Mouse (Mus musculus): ENCODE data around the gene Zgpat. TPM values are rescaled to one million over a fixed set of nuclear protein-coding genes. Genes with fewer than 3 reads are reported as not detected.

Zgpat gene
- 54.6 and 58.5 TPM in 2 replicates for polyA plus RNA-seq (2015; fragmentation: Nextera tagmentation; extraction: Ambion mirVana)

- ATAC-seq, result peak; percentile 95
- Histone ChIP-seq H3K4me2 (peak within 1 kb of the TSS; percentile 98), H3K27me3 (no peaks in the 10 kb centered on the region), H3K9me3 (replicated peaks) (no peaks in the 10 kb centered on the region), H3K27ac (peak within 1 kb of the TSS; percentile 85), H3K4me3 (peak within 1 kb of the TSS; percentile 81), H3K36me3 (ENCODE audit: poor library complexity, severe bottlenecking) (peaks cover 49% of the 10 kb centered on the region), H3K9ac (peak within 1 kb of the TSS; percentile 92), H3K4me1 (peaks cover 44% of the 10 kb centered on the region)
- under 1% methylated on average over 70 of the region's 71 CpGs for WGBS
Measured at GRCm38 (mm10) chr2:181364860-181365596, at the start of gene Zgpat, which contains the start of gene Arfrp1. Gene Zgpat (plus strand): TSS chr2:181364928. Gene Arfrp1 (minus strand): TSS chr2:181365404.

GRCm38 (mm10) chr2:181319248-181320102 lies 45.3 kb upstream of the Zgpat start, which contains the start of gene Rtel1:
Gene Rtel1 (plus strand): TSS chr2:181319739.
- H3K27ac ChIP-seq, result no peak within 1 kb of the TSS; the same call in 1 of the 2 replicates
- H3K4me1 ChIP-seq, result peaks cover 21% of the 10 kb centered on the region
- peak within 1 kb of the TSS; percentile 64 for H3K4me3 ChIP-seq
- 6% methylated on average over 40 of the region's 40 CpGs for WGBS
- H3K36me3 ChIP-seq (ENCODE audit: poor library complexity, severe bottlenecking), result peaks cover 24% of the 10 kb centered on the region
- peak within 1 kb of the TSS; percentile 67 for H3K9ac ChIP-seq
- peak within 1 kb of the TSS; percentile 79 for H3K4me2 ChIP-seq
- no peaks in the 10 kb centered on the region for H3K9me3 ChIP-seq (replicated peaks)
- peaks cover 3% of the 10 kb centered on the region; the same call in 1 of the 2 replicates for H3K27me3 ChIP-seq
- peak; percentile 92 for ATAC-seq

GRCm38 (mm10) chr2:181320103-181320499 lies 44.6 kb upstream of the Zgpat start:
- Histone ChIP-seq H3K27me3 (peaks cover 3% of the 10 kb centered on the region; the same call in 1 of the 2 replicates), H3K4me3 (peak overlapping the region; percentile 64), H3K27ac (no peak overlapping the region), H3K4me2 (peak overlapping the region; percentile 79), H3K9me3 (replicated peaks) (no peaks in the 10 kb centered on the region), H3K36me3 (ENCODE audit: poor library complexity, severe bottlenecking) (peaks cover 30% of the 10 kb centered on the region), H3K4me1 (peaks cover 16% of the 10 kb centered on the region), H3K9ac (peak overlapping the region; percentile 67)
- peak; percentile 8; the same call in 1 of the 2 replicates for ATAC-seq
- 17% methylated on average over 7 of the region's 7 CpGs for WGBS

- no peak for ATAC-seq
- 69% methylated on average over 5 of the region's 5 CpGs for WGBS
- H3K27ac ChIP-seq, result no peak overlapping the region
Measured at GRCm38 (mm10) chr2:181322136-181322535, 42.6 kb upstream of the Zgpat start.

GRCm38 (mm10) chr2:181326098-181326497 lies 38.6 kb upstream of the Zgpat start:
- Histone ChIP-seq H3K27ac (no peak overlapping the region), H3K4me2 (no peak overlapping the region), H3K36me3 (ENCODE audit: poor library complexity, severe bottlenecking) (peaks cover 87% of the 10 kb centered on the region), H3K27me3 (no peaks in the 10 kb centered on the region), H3K4me3 (no peak overlapping the region), H3K9ac (no peak overlapping the region), H3K9me3 (replicated peaks) (no peaks in the 10 kb centered on the region), H3K4me1 (0 out of 2 replicates have a peak, but pooled peaks cover under 1% of the 10 kb centered on the region)
- no peak for ATAC-seq
- 96% methylated on average over 2 of the region's 2 CpGs for WGBS

More at GRCm38 (mm10) chr2:181322136-181322535, 42.6 kb upstream of the Zgpat start:
- no peak overlapping the region for H3K4me2 ChIP-seq
- peaks cover 48% of the 10 kb centered on the region for H3K36me3 ChIP-seq (ENCODE audit: poor library complexity, severe bottlenecking)
- H3K4me3 ChIP-seq, result no peak overlapping the region
- peaks cover 2% of the 10 kb centered on the region; the same call in 1 of the 2 replicates for H3K27me3 ChIP-seq
- no peak overlapping the region for H3K9ac ChIP-seq
- no peaks in the 10 kb centered on the region for H3K9me3 ChIP-seq (replicated peaks)
- peaks cover 16% of the 10 kb centered on the region for H3K4me1 ChIP-seq

GRCm38 (mm10) chr2:181332542-181332941 lies 32.2 kb upstream of the Zgpat start:
- Histone ChIP-seq H3K9ac (no peak overlapping the region), H3K4me3 (no peak overlapping the region), H3K36me3 (ENCODE audit: poor library complexity, severe bottlenecking) (peaks cover 83% of the 10 kb centered on the region), H3K9me3 (replicated peaks) (no peaks in the 10 kb centered on the region), H3K4me1 (no peaks in the 10 kb centered on the region), H3K27me3 (no peaks in the 10 kb centered on the region), H3K27ac (no peak overlapping the region), H3K4me2 (no peak overlapping the region)
- no peak for ATAC-seq

- H3K4me2 ChIP-seq, result no peak overlapping the region
- no peak overlapping the region for H3K27ac ChIP-seq
- H3K36me3 ChIP-seq (ENCODE audit: poor library complexity, severe bottlenecking), result peaks cover 82% of the 10 kb centered on the region
- no peak overlapping the region for H3K4me3 ChIP-seq
- H3K9me3 ChIP-seq (replicated peaks), result no peaks in the 10 kb centered on the region
- H3K27me3 ChIP-seq, result no peaks in the 10 kb centered on the region
- no peaks in the 10 kb centered on the region for H3K4me1 ChIP-seq
- 56% methylated on average over 3 of the region's 3 CpGs for WGBS
- peak; percentile 70; the same call in 1 of the 2 replicates for ATAC-seq
- no peak overlapping the region for H3K9ac ChIP-seq
Measured at GRCm38 (mm10) chr2:181334023-181334422, 30.7 kb upstream of the Zgpat start.

GRCm38 (mm10) chr2:181340426-181340825 lies 24.3 kb upstream of the Zgpat start:
- no peak overlapping the region for H3K4me3 ChIP-seq
- H3K4me2 ChIP-seq, result no peak overlapping the region
- H3K27ac ChIP-seq, result no peak overlapping the region
- no peaks in the 10 kb centered on the region for H3K4me1 ChIP-seq
- 79% methylated on average over 4 of the region's 4 CpGs for WGBS
- ATAC-seq, result no peak
- H3K9ac ChIP-seq, result no peak overlapping the region
- no peaks in the 10 kb centered on the region for H3K9me3 ChIP-seq (replicated peaks)
- no peaks in the 10 kb centered on the region for H3K27me3 ChIP-seq
- H3K36me3 ChIP-seq (ENCODE audit: poor library complexity, severe bottlenecking), result peaks cover 85% of the 10 kb centered on the region

GRCm38 (mm10) chr2:181342766-181343165 lies 22.0 kb upstream of the Zgpat start:
- ATAC-seq, result no peak
- H3K4me3 ChIP-seq, result no peak overlapping the region
- no peaks in the 10 kb centered on the region for H3K4me1 ChIP-seq
- H3K9ac ChIP-seq, result no peak overlapping the region
- 93% methylated on average over 6 of the region's 6 CpGs for WGBS
- no peak overlapping the region for H3K27ac ChIP-seq
- H3K36me3 ChIP-seq (ENCODE audit: poor library complexity, severe bottlenecking), result peaks cover 89% of the 10 kb centered on the region
- no peak overlapping the region for H3K4me2 ChIP-seq
- H3K27me3 ChIP-seq, result no peaks in the 10 kb centered on the region
- H3K9me3 ChIP-seq (replicated peaks), result no peaks in the 10 kb centered on the region

- Histone ChIP-seq H3K4me1 (no peaks in the 10 kb centered on the region), H3K4me3 (no peak overlapping the region), H3K4me2 (no peak overlapping the region), H3K9ac (no peak overlapping the region), H3K9me3 (replicated peaks) (no peaks in the 10 kb centered on the region), H3K27me3 (no peaks in the 10 kb centered on the region), H3K36me3 (ENCODE audit: poor library complexity, severe bottlenecking) (peaks cover 98% of the 10 kb centered on the region), H3K27ac (no peak overlapping the region)
- ATAC-seq, result no peak
- WGBS, result 80% methylated on average over 3 of the region's 3 CpGs
Measured at GRCm38 (mm10) chr2:181356780-181357179, 7.9 kb upstream of the Zgpat start.

GRCm38 (mm10) chr2:181363946-181364345 lies 782 bp upstream of the Zgpat start:
- Histone ChIP-seq H3K4me3 (peak overlapping the region; percentile 81), H3K9ac (peak overlapping the region; percentile 92), H3K27me3 (no peaks in the 10 kb centered on the region), H3K9me3 (replicated peaks) (no peaks in the 10 kb centered on the region), H3K4me2 (peak overlapping the region; percentile 98), H3K27ac (no peak overlapping the region), H3K36me3 (ENCODE audit: poor library complexity, severe bottlenecking) (peaks cover 49% of the 10 kb centered on the region), H3K4me1 (peaks cover 38% of the 10 kb centered on the region)
- no peak for ATAC-seq
- 75% methylated on average over 3 of the region's 3 CpGs for WGBS

- no peaks in the 10 kb centered on the region for H3K9me3 ChIP-seq (replicated peaks)
- no peaks in the 10 kb centered on the region for H3K27me3 ChIP-seq
- H3K27ac ChIP-seq, result peak overlapping the region; percentile 85
- peaks cover 43% of the 10 kb centered on the region for H3K4me1 ChIP-seq
- peak overlapping the region; percentile 92 for H3K9ac ChIP-seq
- WGBS, result 9% methylated on average over 14 of the region's 14 CpGs
- peak overlapping the region; percentile 98 for H3K4me2 ChIP-seq
- ATAC-seq, result no peak; the same call in 1 of the 2 replicates
- peak overlapping the region; percentile 81 for H3K4me3 ChIP-seq
- H3K36me3 ChIP-seq (ENCODE audit: poor library complexity, severe bottlenecking), result peaks cover 49% of the 10 kb centered on the region
Measured at GRCm38 (mm10) chr2:181364487-181364859, 255 bp upstream of the Zgpat start.
